Mouse (Mus musculus) kidney, adult 18-20 months (tissue): ENCODE measurements around the gene Tspan2.

Experiments
- DNase-seq: peaks from one replicate; pipeline ENCODE4 v3.0.0; 2021

Tspan2 gene

DNA sequence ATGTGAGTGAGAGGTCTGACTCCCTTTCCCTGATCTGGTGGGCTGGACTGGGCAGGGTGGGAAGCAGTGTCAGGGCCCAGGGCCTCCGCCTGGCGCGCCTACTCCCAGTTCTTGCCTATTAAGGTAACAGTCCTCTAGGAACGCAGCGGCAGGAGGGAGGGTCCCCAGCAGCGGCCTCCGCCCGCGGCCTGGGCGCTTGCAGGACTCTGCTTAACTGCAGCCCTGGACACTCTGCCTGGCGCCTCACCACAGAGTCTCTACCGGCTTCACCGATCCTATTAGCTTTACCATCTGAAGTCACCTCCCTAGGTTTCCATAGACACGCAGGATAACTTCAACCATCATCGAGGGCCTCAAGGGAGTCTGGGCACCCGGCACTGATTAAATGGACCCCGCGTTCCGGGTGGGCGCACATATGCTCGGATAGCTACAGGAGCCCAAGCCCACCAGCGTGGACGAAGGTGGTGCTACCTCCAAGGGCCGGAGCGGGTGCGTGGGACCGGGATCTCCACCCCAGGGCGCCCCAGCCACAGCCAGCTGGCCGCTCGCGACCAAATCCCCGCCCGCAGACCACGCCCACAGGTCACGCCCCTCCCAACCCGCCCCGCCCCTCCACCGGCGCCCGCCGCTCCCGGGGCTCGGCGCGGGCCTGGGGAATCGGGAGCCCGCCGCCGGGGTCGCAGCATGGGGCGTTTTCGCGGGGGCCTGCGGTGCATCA is at the start of gene Tspan2:
TSS of gene Tspan2 (plus strand) at position 217 of the 718 bp plus-strand sequence.
- DNase-seq: peak; percentile 51

DNA sequence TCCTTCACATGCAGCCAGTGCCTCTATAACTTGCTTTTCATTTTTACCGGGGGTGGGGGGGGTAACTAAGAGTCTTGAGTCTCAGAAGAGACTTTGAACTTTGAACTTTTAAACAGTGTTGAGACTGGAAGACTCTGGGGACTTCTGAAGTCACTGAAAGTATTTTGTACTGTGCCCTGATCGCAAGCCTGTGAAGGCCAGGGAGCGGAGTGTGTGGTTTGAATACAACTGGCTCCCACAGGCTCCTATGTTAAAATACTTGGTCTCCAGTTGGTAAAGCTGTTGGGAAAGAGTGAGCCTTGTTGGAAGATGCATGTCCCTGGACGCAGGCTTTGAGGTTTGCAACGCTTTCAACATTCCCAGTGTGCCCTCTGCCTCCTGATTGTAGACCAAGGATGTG is 47.5 kb upstream of the Tspan2 start:
- DNase-seq: peak; percentile 21

DNA sequence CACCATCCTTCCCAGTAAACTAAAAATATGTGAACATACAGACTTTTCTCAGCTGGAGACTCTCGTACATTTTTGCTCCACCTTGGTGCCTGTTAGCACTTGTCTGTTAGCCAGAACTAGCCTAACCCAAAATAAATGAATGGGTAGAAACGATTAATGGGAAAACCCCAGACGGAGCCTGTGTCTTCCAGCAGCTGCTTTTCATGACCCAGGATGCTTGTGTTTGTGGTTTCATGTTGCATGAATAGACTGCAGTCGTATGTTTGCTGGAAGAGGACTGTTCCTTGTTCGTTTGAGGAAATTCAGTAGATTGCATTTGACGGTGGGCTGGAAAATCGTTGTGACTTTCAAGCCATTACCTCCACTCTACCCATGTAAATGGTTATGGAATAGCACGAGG is 46.5 kb upstream of the Tspan2 start:
- DNase-seq: no peak

DNA sequence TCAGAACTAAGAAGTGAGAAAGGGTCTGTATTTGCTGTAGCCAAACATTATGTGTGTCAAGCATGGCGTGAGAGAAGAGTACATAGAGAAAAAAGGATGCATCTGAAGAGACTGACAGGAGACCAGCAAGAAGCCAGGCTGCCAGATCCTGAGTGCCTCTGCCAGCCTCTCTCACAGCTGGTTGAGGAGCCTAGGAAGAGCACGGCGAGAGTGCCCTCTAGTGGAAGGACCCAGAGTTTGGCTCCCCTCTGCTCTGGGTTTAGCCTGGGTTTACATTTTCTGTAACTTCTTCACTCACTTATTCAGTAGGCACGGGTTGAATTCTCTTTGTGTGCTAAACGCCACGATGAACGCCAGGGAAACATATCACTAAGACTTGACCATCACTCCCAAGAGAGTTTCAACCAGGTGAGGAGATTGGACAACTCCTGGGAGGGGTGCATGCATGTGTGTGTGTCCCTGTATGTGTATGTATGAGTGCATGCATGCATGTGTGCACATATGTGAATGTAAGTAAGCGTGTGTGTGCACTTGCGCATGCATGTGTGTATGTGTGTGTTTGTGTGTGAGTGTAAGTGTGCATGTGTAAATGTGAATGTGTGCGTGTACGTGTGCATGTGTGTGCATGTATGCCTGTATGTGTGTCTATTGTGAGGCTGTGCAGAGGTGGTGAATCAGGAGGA is 42.4 kb upstream of the Tspan2 start:
- DNase-seq: peak; percentile 62

DNA sequence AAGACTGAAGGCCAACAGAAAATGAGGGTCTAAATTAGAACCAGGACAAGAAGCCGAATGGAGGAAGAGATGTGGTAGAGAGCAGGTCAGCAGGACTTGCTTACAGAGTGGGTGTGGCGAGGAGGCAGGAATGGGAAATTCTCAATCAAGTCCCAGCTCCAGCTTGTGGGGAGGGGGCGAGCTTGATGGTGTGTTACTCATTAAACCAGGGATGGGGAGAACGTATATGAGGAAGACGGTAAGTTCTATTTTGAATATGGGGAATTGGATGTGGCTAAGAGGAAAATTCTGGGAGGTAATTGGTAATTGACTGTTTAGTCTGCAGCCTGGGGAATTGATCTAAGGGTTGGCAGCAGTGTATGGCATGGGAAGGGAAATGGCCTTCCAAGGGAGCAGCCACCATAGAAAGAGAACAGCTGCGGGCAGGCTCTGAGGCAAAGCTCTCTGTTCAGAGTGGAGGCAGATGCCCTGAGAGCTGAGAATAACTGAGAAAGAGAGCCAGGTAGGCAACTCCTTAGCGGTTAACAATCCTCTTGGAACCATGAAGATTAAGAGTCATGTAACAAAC is 41.5 kb upstream of the Tspan2 start:
- DNase-seq: no peak

DNA sequence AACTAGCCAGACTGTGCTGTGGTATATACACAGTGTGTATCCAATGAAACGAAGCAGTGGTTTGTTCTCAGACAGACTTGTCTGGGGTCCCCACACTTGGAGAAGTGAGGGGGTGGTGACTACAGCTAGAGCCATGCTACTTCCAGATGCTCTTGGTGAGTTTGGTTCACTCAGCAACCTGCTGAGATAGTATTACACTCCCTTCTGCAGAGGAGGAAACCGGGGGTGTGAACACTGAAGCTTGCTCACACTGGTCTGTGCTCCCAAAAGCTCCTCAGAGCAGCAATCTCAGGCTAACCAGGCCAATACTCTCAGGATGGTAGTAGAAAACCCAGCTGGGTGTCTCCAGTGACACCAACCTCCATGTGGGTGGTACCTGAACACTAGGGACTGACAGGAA is 36.2 kb upstream of the Tspan2 start:
- DNase-seq: no peak

DNA sequence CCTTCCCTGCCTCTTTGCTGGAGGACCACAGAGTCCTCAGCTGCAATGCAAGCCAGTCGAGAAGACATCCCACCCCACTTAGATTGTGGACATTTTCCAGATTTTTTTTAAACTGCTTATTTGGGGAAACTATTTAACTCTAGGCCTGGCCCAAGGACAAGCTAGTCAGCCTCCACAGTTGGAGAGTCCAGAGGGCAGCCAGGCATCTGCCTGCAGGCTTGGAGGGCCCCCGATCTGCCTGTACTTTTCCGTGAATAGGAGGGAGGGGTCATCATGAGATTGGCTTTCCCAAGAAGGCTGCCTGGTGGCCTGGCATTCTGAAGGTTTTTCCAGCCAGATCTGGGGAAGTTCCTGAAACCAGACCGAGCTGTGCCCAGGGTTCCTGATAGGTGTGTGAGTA is 33.0 kb upstream of the Tspan2 start:
- no peak for DNase-seq

DNA sequence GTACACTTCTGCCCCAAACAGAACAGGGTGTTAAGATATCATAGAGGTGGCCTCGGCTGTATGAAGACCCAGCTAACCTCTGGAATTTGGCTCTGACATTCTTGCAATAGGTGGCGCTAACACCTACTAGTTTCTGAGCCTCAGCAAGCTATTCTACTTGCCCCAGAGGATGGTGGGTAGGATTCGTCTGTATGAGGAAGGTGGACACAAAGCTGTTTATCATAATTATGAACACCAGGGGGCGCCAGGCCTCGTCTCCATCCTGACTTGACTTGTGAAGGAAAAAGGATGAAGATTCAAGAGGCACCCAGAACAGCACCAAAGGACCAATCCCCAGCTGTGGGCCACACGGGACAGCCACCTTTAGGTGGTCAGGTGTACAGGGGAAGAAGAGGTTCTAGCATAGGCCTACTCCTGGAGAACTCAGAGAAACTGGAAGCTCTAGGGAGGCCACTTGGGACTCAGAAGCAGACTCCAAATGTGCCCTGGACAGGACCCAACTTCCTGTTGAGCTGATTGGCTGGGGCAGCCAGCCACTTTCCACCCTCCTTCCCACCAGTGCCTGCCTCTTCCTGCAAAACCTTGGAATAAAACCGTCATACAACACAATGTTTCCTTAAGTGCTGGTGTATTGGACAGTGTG is 32.3 kb upstream of the Tspan2 start:
- peak; percentile 25 for DNase-seq

DNA sequence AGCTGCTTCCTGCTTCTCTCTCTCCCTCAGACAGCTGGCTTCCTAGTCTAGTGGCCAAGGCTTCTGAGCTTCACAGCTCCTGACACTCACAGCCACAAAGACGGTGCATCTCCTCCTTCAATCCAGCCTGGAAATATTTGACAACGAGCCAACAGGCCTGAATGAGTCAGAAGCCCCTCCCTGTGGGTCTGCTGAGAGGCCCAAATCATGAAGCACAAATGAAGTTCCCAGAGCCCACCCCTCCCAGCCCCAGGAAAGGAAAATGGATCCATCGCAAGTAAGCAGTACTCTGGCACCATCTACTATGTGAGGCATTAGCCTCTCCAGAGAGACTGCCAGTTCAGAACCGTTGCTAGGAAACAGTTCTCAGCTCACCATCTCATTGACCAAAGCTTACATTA is 30.3 kb upstream of the Tspan2 start:
- no peak for DNase-seq

DNA sequence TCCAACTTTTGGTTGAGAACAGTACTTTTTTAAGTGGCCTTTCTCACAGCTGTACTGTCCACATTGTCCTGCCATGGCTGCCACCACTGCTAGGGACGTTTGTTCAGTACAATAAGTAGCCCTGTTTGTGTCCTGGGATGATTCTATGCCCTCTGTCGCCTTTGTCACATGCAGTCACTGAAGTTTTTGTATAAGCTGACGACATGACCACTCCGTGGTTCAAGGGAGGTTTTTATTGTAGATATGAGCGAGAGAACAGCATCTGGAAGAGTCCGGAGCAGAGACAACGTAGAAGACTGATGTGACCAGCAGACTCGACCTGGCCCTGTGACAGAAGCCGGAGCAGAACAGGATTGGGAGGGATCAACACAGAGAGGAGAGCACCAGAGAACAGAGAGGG is 25.7 kb upstream of the Tspan2 start:
- DNase-seq: no peak

DNA sequence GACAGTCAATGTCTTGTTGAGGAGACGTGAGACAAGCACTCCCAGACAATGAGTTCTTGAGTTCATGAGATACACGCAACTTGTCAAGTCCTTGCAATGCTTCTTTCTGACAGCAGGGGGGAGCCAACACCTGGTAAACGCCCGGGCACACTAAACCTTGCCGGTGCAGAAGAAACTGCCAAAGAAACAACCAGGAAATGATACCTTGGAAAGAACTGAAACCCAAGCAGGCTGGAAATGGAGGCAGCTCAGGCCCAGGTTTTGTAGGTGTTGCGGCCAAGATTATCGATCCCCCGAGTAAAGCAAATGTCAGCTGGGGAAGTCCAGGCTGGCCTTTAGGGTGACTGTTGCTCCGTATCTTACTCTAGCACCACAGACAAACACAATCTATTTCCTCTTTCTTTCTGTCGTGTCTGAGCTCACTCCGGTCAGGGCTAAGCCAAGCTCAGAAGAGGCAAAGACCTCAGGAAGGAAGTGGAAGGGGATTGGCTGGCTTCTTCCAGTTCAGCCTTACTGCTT is 19.2 kb upstream of the Tspan2 start:
- DNase-seq: peak; percentile 79

DNA sequence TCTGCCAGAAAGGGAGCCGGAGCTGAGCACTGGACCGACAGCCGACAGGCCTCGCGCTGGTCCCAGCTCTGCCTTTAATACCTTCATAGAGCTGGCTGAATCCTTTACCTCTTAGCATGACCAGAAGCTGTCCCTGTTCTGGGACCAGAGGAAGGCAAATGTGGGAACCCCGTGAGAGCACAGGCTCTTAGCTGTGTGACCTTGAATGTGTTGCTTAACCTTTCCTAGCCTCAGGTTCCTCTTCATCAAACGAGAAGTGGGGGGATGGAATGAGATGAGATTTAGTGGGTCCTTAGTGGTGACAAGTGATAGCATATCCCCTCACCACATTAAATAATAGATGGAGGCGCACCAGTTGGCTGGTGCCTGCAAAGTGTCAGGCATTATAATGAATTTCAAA is 18.5 kb upstream of the Tspan2 start:
- DNase-seq: no peak

DNA sequence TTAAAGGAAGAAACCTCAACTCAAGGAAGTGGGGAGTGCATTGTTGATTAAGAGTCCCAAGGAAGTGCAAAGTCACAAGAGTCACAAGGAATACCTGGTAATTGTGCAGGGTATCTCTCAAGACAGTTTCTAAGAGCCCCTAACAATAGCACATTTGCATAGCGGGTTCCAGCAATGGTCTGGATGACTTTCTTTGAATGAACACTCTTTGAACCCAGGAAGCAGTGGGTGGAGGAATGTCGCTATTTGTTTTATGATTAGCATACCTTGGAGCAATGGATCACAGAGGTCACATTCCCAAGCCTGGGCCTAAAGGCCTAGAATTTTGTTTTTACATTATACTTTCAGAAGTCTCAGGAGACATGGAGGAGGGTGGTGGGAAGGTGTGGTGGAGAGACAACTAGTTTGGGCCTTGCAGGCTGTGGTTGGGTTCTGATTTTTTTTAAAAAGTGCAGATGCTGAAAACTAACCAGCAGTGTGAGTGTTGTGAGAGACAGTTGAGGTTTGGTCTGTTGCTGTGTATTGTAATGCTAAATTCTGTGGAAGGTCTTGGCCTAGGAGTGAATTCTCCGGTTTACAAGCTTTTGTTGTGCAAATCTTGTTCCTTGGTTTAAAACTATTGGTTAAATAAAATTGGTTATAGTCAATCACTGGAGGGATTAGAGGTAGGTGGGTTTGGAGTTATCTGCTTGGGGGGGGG is 16.6 kb upstream of the Tspan2 start:
- DNase-seq: no peak

DNA sequence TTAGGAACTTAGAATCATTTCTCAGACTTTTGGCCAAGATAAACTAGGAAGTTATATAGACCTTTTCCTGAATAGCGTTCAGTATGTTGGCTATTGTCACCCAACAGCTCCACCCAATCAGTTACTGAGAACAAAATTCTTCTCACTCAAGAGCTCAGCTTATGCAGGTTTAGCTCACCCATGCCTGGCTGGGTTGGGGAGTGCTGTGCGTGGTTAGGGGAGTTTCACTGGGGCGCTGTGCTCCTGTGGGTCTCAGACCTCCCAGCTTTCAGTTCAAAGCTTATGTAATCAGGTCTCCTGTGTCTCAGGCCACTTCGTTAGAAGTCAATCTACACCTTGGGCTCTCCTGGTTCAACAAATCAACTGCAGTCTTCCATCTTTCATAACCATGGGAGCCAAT is 11.2 kb upstream of the Tspan2 start:
- DNase-seq: no peak

DNA sequence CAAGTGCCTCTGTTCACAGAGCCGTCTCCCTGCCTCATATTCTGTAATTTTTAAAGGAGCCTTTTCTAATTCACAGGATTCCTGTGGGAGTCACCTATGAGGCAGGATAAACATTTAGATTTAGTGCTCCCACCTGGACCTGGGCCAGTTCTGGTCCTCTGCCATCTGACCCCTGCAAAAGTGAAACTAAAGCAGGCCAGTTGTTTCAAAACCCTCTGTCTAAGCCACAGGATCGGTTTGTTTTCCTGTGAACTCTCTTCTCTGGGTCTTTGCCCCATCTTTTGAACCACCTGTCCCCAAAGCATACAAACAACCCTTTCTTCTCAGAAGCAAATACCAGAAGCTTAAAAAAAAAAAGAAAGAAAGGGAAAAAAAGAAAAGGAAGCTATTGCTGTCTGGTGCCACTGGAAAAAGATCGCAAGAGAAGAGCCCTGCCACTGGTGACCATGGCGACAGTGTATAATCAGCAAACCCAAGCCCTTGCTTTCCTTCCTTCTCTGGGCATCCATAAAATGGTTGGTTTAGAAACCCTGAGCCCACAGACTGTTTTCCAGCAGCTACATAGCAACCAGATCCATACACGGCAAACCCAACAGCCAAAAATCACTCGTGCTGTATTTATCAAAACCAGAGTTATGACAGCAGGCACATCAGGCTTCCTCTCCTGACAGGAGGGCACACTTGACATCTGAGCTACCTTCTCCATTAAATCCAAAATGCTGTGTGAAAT is 10.3 kb upstream of the Tspan2 start:
- DNase-seq: peak; percentile 66

DNA sequence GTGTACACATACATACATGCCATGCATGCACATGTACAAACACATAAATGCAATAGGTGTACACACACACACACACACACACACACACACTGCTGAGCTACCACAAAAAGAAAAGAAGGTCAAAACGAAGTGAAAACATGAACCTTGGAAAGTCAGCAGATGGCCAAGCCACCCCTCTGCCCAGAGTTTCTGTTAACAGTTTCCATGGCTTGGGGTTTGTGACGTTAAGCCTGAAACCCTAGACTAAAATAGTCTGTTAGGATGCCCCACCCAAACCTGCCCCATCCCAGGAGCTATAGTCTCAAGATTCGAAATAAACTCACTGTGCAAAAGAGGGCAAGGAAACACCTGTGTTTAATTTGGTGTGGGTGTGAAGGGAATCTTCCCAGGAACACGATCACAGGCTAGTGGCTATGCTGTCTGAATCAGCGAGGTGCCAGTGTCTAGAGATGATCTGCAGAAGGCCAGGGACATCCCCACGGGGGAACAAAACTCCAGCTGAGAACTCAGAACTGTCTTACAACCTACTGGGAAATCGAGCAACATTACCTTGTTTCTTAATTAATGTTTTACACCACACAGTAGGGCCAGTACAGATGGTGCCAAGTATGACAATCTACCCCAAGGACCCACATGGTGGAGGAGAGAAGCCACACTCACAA is 9.4 kb upstream of the Tspan2 start:
- no peak for DNase-seq

DNA sequence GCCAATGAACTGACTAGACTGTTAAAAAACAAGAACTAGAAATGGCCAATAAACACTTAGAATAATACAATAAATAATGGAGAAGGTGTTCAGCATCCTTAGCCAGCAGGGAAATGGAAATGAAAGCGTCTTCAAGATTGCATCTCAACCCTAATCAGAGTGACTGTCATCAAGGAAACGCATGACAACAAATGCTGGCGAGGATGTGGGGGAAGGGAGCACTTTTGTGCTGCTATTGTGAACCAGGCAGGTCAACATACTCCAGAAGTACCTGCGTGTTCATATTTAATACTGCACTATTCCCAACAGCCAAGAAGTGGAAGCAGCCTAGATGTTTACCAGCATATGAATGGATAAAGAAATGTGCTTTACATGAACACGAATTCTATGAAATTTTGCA is 4.9 kb upstream of the Tspan2 start:
- no peak for DNase-seq

DNA sequence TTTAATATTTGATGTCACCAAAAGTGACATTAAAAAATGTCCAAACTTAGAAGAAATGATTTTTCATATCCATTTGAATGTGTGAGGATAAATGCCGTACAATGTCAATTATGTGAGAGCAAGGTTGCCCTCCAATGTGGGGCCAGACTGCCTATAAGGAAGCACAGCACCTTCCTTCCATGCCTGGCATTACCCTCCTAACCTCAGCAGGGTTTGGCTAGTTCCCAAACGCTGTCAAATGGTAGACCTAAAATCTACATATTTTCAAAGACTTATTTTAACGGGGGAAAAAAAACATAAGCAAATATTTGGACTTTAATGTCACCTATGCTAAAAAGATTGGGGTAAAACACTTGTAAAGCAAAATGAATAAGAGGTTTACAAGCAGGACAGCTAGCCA is 3.2 kb upstream of the Tspan2 start:
- no peak for DNase-seq

DNA sequence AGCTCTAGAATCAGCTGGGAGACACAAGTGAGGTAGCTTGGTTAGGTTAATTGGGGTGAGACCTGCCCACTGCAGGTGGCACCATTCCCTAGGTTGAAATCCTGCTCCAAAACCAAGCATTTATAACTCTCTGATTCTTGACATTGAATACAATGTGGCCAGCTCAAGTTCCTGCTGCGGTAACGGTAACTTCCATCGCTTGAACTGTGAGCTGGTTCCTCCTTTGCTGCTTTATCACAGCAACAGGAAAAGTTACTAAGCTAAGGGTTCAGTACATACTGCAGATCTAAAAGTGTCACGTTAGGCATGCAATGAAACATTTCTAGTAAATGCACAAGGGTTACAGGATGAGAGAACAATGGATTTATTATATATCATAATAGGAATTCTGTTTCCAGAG is 1.7 kb upstream of the Tspan2 start:
- DNase-seq: no peak

DNA sequence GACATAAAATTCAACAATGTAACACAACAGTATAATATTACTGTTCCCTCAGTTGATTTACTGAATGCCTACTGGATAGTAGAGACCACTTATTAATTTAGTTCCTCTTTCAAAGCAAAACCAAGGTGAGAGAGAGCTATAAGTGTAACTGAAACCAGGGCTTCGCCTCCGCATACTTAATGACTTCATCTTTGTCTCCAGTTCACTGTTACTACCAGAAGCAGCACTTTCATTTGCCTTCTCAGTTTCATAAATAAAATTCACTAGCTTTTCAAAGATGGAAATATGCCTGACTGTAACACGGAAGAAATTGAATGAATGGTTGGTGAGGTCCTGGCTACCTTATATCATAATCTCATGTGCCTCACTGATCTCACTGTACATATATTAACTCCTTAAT is 1.3 kb upstream of the Tspan2 start:
- DNase-seq: no peak

DNA sequence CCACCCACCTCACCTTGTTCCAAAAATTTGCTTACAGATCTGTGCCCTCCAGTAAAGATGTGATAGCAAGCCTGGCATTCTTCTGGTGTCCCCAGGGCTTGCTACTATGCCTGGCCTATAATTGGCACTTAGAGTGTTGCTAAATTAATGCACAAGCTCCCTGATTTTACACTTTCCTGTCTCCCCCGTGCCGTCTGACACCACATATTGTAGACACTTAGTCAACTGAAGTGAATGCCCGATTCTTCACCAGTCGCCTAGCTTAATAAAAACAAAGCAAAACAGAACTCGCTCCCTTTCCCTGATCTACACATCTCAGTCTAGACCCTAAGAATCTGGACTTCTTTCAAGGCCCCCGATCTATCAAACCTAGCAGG is 405 bp upstream of the Tspan2 start:
- DNase-seq: no peak

DNA sequence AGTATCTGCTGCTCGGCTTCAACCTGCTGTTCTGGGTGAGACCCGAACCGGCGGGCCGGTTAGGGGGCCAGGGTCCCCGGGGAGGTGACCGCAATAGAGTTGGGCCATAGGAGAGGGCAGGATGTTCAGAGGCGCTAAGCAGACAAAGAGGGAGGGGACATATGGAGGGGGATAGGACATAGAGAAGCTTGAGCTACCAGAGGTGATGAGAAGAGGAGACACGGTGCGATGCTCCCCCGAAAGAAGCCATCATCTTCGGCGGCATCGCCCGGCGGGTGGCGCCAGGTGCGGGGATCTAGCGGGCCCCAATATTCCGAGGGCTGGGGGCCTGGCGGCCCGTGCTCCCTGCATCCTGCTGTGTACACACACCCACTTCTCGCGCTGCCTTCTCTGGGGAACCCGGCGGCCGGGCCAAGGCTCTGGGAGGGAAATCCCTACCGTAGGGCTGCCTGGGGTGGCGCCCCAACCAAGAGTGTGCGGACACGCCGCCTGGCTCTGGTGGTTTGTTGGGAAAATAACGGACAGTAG is 766 bp downstream of the Tspan2 start:
- no peak for DNase-seq
